Mouse (Mus musculus): ENCODE measurements around the gene Nt5m. TPM values are rescaled to one million over a fixed set of nuclear protein-coding genes. Genes with fewer than 3 reads are reported as not detected.
A peak's percentile ranks its signal among the peaks of the same experiment; 100 is the strongest.
"Not testable (repeated sequence)": the region's sequence is repeated elsewhere in the genome, so short reads cannot be mapped to it uniquely, and the experiment has no call there.

Gene Nt5m
- polyA plus RNA-seq, 1 experiment from 2014 or later, result 40.3 TPM

- H3K9me3 ChIP-seq, result no peaks in the 10 kb centered on the region
- peaks cover 21% of the 10 kb centered on the region for H3K4me1 ChIP-seq
- ATAC-seq (ENCODE audit: low FRiP score, low read depth), result no peak
- peak overlapping the region; percentile 98 for H3K27ac ChIP-seq
- H3K27me3 ChIP-seq, result no peaks in the 10 kb centered on the region
- H3K4me2 ChIP-seq (replicated peaks), result peak overlapping the region; percentile 83
- 68% methylated on average over 14 of the region's 14 CpGs for WGBS
- H3K4me3 ChIP-seq, result peak overlapping the region; percentile 63
- peaks cover 26% of the 10 kb centered on the region for H3K36me3 ChIP-seq
- peak overlapping the region; percentile 91 for H3K9ac ChIP-seq
Measured at GRCm38 (mm10) chr11:59810480-59811158, 28.6 kb upstream of the Nt5m start.

GRCm38 (mm10) chr11:59811211-59811610 is 28.0 kb upstream of the Nt5m start:
- Histone ChIP-seq H3K27ac (peak overlapping the region; percentile 44; the same call in 1 of the 2 replicates), H3K27me3 (no peaks in the 10 kb centered on the region), H3K4me1 (peaks cover 21% of the 10 kb centered on the region), H3K4me3 (0 out of 2 replicates have a peak overlapping the region, but pooled peaks have one; percentile 63), H3K4me2 (replicated peaks) (peak overlapping the region; percentile 83), H3K36me3 (peaks cover 26% of the 10 kb centered on the region), H3K9me3 (no peaks in the 10 kb centered on the region), H3K9ac (0 out of 2 replicates have a peak overlapping the region, but pooled peaks have one; percentile 13)
- WGBS, result 49% methylated on average over 4 of the region's 4 CpGs
- no peak for ATAC-seq (ENCODE audit: low FRiP score, low read depth)

GRCm38 (mm10) chr11:59813276-59813675 is 26.0 kb upstream of the Nt5m start:
- no peak overlapping the region for H3K27ac ChIP-seq
- peaks cover 29% of the 10 kb centered on the region for H3K36me3 ChIP-seq
- H3K9me3 ChIP-seq, result no peaks in the 10 kb centered on the region
- no peaks in the 10 kb centered on the region for H3K27me3 ChIP-seq
- no peak overlapping the region for H3K4me3 ChIP-seq
- no peak overlapping the region for H3K4me2 ChIP-seq (replicated peaks)
- H3K4me1 ChIP-seq, result peaks cover 20% of the 10 kb centered on the region
- no peak for ATAC-seq (ENCODE audit: low FRiP score, low read depth)
- 45% methylated on average over 3 of the region's 3 CpGs for WGBS
- H3K9ac ChIP-seq, result no peak overlapping the region

GRCm38 (mm10) chr11:59814311-59814710 is 24.9 kb upstream of the Nt5m start:
- Histone ChIP-seq H3K9me3 (no peaks in the 10 kb centered on the region), H3K9ac (no peak overlapping the region), H3K4me2 (replicated peaks) (no peak overlapping the region), H3K4me3 (no peak overlapping the region), H3K36me3 (peaks cover 39% of the 10 kb centered on the region), H3K27ac (no peak overlapping the region), H3K27me3 (no peaks in the 10 kb centered on the region), H3K4me1 (peaks cover 12% of the 10 kb centered on the region)
- no peak for ATAC-seq (ENCODE audit: low FRiP score, low read depth)
- 89% methylated on average over 1 of the region's 1 CpGs for WGBS

GRCm38 (mm10) chr11:59814936-59815335 is 24.3 kb upstream of the Nt5m start:
- H3K9ac ChIP-seq, result no peak overlapping the region
- ATAC-seq (ENCODE audit: low FRiP score, low read depth), result no peak
- no peak overlapping the region for H3K27ac ChIP-seq
- no peaks in the 10 kb centered on the region for H3K27me3 ChIP-seq
- H3K9me3 ChIP-seq, result no peaks in the 10 kb centered on the region
- H3K4me2 ChIP-seq (replicated peaks), result no peak overlapping the region
- peaks cover 46% of the 10 kb centered on the region for H3K36me3 ChIP-seq
- peaks cover 12% of the 10 kb centered on the region for H3K4me1 ChIP-seq
- WGBS, result 79% methylated on average over 6 of the region's 6 CpGs
- H3K4me3 ChIP-seq, result no peak overlapping the region

- Histone ChIP-seq H3K4me3 (no peak overlapping the region), H3K36me3 (peaks cover 52% of the 10 kb centered on the region), H3K27me3 (no peaks in the 10 kb centered on the region), H3K9ac (no peak overlapping the region), H3K4me1 (peaks cover 10% of the 10 kb centered on the region), H3K9me3 (no peaks in the 10 kb centered on the region), H3K27ac (no peak overlapping the region), H3K4me2 (replicated peaks) (no peak overlapping the region)
- WGBS, result 91% methylated on average over 6 of the region's 6 CpGs
- ATAC-seq (ENCODE audit: low FRiP score, low read depth), result no peak
Measured at GRCm38 (mm10) chr11:59815482-59816065, 23.7 kb upstream of the Nt5m start.

- Histone ChIP-seq H3K36me3 (peaks cover 75% of the 10 kb centered on the region), H3K4me2 (replicated peaks) (no peak overlapping the region), H3K9ac (no peak overlapping the region), H3K9me3 (no peaks in the 10 kb centered on the region), H3K4me3 (no peak overlapping the region), H3K27ac (no peak overlapping the region), H3K4me1 (no peaks in the 10 kb centered on the region), H3K27me3 (no peaks in the 10 kb centered on the region)
- no peak for ATAC-seq (ENCODE audit: low FRiP score, low read depth)
- 96% methylated on average over 3 of the region's 3 CpGs for WGBS
Measured at GRCm38 (mm10) chr11:59817916-59818315, 21.3 kb upstream of the Nt5m start.

GRCm38 (mm10) chr11:59821625-59822024 is 17.6 kb upstream of the Nt5m start:
- no peak overlapping the region for H3K4me2 ChIP-seq (replicated peaks)
- H3K36me3 ChIP-seq, result peaks cover 97% of the 10 kb centered on the region
- no peaks in the 10 kb centered on the region for H3K9me3 ChIP-seq

GRCm38 (mm10) chr11:59837789-59838188 is 1.5 kb upstream of the Nt5m start:
- peaks cover 21% of the 10 kb centered on the region for H3K4me1 ChIP-seq
- H3K4me2 ChIP-seq (replicated peaks), result peak overlapping the region; percentile 67
- H3K9me3 ChIP-seq; H3K27ac ChIP-seq; H3K27me3 ChIP-seq; ATAC-seq (ENCODE audit: low FRiP score, low read depth): not testable (repeated sequence)
- H3K9ac ChIP-seq, result peak overlapping the region; percentile 96; the same call in 1 of the 2 replicates
- peak overlapping the region; percentile 95; the same call in 1 of the 2 replicates for H3K4me3 ChIP-seq
- WGBS, result no CpG with 5 or more reads among the region's 1 CpGs
- peaks cover 37% of the 10 kb centered on the region for H3K36me3 ChIP-seq

More at GRCm38 (mm10) chr11:59821625-59822024, 17.6 kb upstream of the Nt5m start:
- no peaks in the 10 kb centered on the region for H3K4me1 ChIP-seq
- 94% methylated on average over 3 of the region's 3 CpGs for WGBS
- ATAC-seq (ENCODE audit: low FRiP score, low read depth), result no peak
- H3K27ac ChIP-seq, result no peak overlapping the region
- no peaks in the 10 kb centered on the region for H3K27me3 ChIP-seq
- no peak overlapping the region for H3K4me3 ChIP-seq
- H3K9ac ChIP-seq, result no peak overlapping the region

- 60% methylated on average over 4 of the region's 4 CpGs for WGBS
- H3K4me3 ChIP-seq, result peak overlapping the region; percentile 95
- H3K9ac ChIP-seq, result peak overlapping the region; percentile 96
- H3K4me2 ChIP-seq (replicated peaks), result peak overlapping the region; percentile 67
- no peak for ATAC-seq (ENCODE audit: low FRiP score, low read depth)
- H3K27me3 ChIP-seq, result no peaks in the 10 kb centered on the region
- peaks cover 33% of the 10 kb centered on the region for H3K36me3 ChIP-seq
- no peak overlapping the region for H3K27ac ChIP-seq
- peaks cover 22% of the 10 kb centered on the region for H3K4me1 ChIP-seq
- H3K9me3 ChIP-seq, result no peaks in the 10 kb centered on the region
Measured at GRCm38 (mm10) chr11:59838426-59838825, 821 bp upstream of the Nt5m start.

- no peaks in the 10 kb centered on the region for H3K9me3 ChIP-seq
- peak within 1 kb of the TSS; percentile 98 for H3K27ac ChIP-seq
- peak within 1 kb of the TSS; percentile 67 for H3K4me2 ChIP-seq (replicated peaks)
- peak; percentile 97 for ATAC-seq (ENCODE audit: low FRiP score, low read depth)
- WGBS, result under 1% methylated on average over 43 of the region's 43 CpGs
- H3K9ac ChIP-seq, result peak within 1 kb of the TSS; percentile 96
- H3K36me3 ChIP-seq, result peaks cover 23% of the 10 kb centered on the region
- H3K4me1 ChIP-seq, result peaks cover 26% of the 10 kb centered on the region
- peak within 1 kb of the TSS; percentile 95 for H3K4me3 ChIP-seq
- no peaks in the 10 kb centered on the region for H3K27me3 ChIP-seq
Measured at GRCm38 (mm10) chr11:59839459-59840126, 346 bp downstream of the Nt5m start, which contains the start of gene Cops3. TSS of gene Cops3 (minus strand) at chr11:59839838.

GRCm38 (mm10) chr11:59846311-59846710 is 7.1 kb downstream of the Nt5m start:
- no peak for ATAC-seq (ENCODE audit: low FRiP score, low read depth)

More at GRCm38 (mm10) chr11:59846311-59846710, 7.1 kb downstream of the Nt5m start:
- no peaks in the 10 kb centered on the region for H3K9me3 ChIP-seq
- H3K4me2 ChIP-seq (replicated peaks), result no peak overlapping the region
- H3K4me3 ChIP-seq, result no peak overlapping the region
- H3K36me3 ChIP-seq, result peaks cover 8% of the 10 kb centered on the region
- 93% methylated on average over 11 of the region's 11 CpGs for WGBS
- peaks cover 26% of the 10 kb centered on the region for H3K4me1 ChIP-seq
- H3K27me3 ChIP-seq, result no peaks in the 10 kb centered on the region
- H3K27ac ChIP-seq, result no peak overlapping the region
- no peak overlapping the region for H3K9ac ChIP-seq
